Mouse (Mus musculus) cerebellum, adult 9-10 months (tissue): ENCODE data around the gene Cbx4.
"Not testable (repeated sequence)": the region's sequence is repeated elsewhere in the genome, so short reads cannot be mapped to it uniquely, and the experiment has no call there.

ENCODE experiments used
- DNase-seq: peaks from one replicate; pipeline ENCODE4 v3.0.0; 2022

The Cbx4 gene

GRCm38 (mm10) chr11:119109415-119110071 lies 23.5 kb upstream of the Cbx4 start:
- no peak for DNase-seq

- no peak for DNase-seq
These were observed 22.7 kb upstream of the Cbx4 start for GRCm38 (mm10) chr11:119108573-119109263.

- no peak for DNase-seq
These were observed 20.3 kb upstream of the Cbx4 start for GRCm38 (mm10) chr11:119106289-119106688.

DNA sequence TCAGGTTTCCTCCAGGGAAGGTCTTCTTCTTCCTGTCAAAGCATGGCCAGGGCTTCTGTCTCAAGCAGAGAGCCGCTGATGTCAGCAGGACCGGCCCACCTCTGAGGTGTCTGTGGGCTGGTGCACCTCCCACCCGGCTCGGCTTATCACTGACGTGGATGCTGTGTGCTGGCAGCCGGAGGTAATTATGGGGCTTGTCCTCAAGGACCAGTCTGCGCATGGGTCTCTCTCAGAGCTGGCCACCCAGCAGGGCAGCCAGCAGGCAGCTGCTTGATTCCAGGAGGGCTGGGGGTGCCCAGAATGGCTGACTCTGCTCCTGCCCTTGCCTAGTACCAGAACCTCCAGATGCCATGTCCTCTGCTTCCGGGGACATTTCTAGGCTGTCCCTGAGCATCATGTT lies 19.7 kb upstream of the Cbx4 start:
- DNase-seq = no peak

GRCm38 (mm10) chr11:119105071-119105609 lies 19.1 kb upstream of the Cbx4 start:
- no peak for DNase-seq

GRCm38 (mm10) chr11:119103991-119104390 lies 18.0 kb upstream of the Cbx4 start:
- DNase-seq = no peak

- DNase-seq = not testable (repeated sequence)
These were observed 14.3 kb upstream of the Cbx4 start for GRCm38 (mm10) chr11:119100355-119100754.

DNA sequence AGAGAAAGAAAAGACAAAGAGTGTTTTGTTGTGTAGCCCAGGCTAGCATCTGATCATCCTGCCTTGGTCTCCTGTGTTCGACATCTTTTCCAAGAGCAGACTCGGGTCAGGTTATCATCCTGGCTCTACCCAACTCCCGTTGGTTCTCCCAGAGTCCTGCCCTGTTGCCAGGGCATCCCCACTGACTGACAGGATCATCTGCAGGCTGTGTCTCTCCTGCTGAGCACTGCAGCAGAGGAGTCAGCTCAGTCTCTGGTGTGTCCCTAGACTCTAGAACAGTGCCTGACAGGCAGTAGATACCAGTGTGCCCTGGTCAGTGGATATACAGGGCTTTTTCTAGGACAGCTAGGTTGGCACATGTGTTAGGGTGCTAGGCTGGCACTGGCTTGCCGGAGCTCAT lies 12.2 kb upstream of the Cbx4 start:
- no peak for DNase-seq

DNA sequence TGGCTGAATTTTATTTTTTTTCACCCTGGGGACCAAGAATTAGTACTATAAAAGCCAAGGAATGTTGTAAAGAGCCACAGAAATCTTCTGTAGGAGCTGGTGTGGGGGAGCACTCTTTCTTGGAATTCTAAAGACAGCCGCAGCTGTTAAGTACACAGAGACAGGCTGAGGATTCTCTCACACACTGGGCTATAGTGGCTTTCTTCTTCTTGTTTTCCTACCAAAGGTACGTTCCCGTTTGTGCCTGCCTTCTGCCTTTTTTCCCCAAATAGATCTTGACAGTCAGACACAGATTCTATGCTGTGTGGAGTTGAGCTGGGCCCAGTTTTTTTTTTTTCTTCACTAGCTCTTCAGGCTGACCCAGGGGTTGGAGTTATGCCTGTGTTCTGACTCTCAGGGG lies 9.4 kb upstream of the Cbx4 start:
- DNase-seq = no peak

- DNase-seq = no peak
These were observed 7.3 kb upstream of the Cbx4 start for GRCm38 (mm10) chr11:119093322-119093721.

GRCm38 (mm10) chr11:119092286-119092685 lies 6.3 kb upstream of the Cbx4 start:
- no peak for DNase-seq

- DNase-seq = peak; percentile 50
These were observed 5.6 kb upstream of the Cbx4 start for GRCm38 (mm10) chr11:119091598-119091991.

DNA sequence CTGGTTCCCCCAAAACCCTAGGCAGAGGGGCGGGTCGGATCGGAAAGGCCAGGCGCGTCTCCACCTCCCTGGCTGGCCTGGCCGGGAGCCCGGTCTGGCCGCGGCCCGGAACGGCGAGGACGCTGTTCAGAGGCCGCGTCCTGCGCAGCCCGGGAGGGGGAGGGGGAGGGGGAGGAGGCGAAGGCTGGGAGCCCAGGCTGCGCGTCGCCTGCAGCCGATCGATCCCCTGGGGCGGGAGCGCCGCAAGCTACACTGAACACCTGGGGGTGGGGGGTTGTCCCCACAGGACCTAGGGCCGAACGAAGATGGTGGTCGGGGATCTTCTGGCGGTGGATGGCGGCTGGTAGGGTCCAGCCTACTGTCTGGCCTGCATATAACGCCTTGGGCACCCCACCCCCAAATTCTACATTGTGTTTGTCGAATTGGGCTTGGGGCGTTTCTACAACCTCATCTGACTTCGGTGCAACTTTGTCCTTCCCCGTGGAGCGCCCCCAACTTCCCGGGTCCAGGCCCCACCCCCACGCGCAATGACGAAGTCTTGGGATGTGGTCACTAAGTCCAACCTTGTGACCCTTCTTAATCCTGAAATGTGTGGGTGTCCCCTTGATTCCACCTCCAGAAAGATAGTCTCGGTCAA lies 5.1 kb upstream of the Cbx4 start:
- DNase-seq = peak; percentile 47

DNA sequence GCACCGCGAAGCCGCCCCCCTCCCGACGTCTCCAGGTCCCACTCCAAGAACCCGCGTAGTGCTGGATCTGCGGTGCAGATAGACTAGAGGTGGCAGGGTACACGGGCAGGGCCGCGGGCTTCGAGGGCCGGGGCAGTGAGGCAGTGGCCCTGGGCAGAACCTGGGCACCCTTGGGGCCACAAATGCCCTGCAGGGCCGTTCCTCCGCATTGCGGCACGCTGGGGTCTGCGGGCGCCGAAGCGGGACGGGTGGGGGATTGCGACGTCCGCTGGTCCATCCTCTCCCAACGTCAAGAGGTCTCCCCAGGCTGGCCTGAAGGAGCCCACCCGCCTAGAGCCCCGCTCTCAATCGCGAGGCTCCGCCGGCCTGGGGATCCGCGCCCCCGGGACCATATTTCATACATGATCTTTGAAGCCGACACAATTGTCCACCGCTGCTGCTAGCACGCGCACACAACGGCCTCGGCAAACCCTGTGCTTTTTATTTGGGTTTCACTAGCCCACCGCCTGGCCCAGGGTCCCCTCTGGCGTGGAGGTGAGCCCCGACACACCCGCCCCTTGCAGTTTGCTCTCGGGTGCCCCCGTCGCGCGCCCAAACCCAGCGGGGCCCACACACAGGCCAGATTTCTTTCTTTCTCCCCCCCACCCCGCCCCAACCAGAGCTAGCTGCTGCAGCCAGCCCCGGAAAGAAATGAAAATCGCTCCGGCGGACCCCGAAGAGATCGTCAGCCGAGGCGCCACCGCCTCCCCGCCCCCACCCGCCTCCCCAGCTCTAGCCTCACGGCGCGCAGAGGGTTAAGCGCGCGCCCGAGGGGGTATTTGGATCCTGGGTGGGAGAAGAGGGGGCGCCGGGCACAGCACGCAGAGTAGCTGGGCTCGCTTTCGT lies 4.3 kb upstream of the Cbx4 start:
- DNase-seq = no peak

- DNase-seq = peak; percentile 36
These were observed 3.4 kb upstream of the Cbx4 start for GRCm38 (mm10) chr11:119089235-119090075.

GRCm38 (mm10) chr11:119088391-119089234 lies 2.6 kb upstream of the Cbx4 start:
- peak; percentile 37 for DNase-seq

DNA sequence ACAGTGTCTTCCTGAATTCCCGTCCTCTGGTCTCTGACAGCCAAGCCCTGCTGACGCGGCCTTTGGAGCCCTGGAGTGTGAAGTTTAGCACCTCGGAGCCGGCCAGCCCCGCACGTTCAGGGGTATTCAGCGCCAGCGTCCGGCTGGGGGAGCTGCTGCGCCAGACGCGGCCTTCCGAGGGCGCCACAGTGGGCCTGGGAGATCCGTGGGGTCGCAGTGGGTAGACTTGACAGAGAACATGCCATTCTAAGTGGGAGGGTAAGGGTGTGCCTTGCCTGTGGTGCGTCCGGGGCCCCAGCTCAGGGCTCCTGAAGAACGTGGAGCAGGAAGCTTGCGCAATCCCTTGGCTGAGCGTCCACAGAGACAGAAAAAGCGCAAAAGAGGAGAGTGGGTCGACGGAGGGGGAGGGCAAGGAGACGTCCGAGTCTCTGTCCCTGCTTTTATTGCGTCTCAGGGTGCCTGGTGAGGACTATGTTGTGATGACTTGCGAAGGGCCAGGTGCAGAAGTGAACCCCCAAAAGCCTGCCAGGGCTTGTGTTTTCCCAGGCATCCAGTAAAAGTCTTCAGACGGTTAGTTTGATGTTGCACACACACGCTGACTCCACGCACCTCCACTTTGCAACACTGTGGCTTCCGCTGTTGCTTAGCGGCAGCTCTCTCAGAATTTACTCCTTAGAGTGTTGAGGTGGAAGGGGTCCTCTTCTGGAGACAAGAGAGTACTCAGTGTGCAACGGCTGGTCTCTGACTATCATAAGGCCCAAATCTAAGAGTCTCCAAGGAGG lies 1.5 kb upstream of the Cbx4 start:
- peak; percentile 43 for DNase-seq

DNA sequence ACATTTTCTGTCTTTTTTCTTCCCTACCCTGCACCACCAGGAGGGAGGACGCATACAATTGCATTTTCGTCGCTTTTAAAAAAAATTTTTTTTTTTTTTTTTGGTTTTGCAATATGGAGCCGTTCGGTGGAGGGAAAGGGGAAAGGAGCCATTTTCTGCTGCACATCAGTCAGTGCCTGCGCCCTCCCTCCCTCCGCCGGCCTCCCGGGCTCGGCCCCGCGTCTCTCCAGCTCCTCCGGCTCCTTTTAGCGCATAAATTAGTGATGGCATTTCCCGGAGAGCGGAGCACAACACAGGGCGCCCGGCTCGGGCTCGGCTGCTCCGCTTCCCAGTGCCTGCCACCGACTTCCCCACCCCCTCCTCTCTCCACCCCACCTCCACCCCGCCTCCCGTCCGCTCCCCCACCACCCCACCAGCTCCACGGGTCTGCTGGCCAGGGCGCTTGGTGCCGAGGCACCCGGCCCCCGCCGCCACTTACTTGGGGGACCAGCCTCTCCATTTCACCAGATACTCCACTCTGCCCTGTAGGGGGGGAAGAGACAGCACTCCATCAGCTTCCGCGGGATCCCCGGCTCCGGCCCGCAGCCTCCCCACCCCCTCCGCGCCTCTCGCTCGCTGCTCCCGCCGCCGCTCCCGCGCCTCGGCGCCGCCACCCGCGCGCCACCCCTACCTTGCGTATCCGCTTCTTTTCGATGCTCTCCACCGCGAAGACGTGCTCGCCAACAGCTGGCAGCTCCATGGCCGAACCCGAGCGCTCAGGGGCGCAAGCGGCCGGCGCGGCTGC lies 550 bp downstream of the Cbx4 start:
- DNase-seq = peak; percentile 71
